ENCODE assay signal across 10 mouse cellular contexts in the genomic region with DNA sequence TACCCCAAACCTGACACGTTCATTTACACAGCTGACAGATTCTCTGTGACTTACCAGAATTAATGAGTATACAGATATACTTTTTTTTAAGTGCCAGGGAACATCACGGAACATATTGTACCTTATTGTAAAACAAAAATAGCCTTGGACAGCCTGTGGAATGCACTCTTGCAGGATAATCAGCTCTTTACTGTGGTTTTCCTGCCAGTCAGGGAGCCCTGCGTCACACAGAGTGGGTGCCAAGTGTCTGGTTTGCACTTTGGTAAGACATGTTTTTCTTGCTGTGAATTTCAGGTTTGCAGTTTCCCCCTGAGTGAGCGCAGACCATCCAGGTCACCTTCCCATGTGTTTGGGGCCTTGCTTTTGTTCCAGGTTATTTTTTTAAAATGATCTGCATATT. TPM values are rescaled to one million over a fixed set of nuclear protein-coding genes. Genes with fewer than 3 reads are reported as not detected.
DNase-seq lines count a peak whose midpoint lies in the region; ATAC-seq and TF ChIP-seq lines count a peak whose summit lies in the region.
"Had no signal": no experiment of that assay in that cellular context is flagged by ENCODE, and none has a peak within 500 bp of the region (broad histone marks: within the 10 kb centered on the region; RNA-seq: fewer than 3 reads in every experiment).

No protein-coding gene starts in this region.

- no peaks in the 10 kb centered on the region; the same call in 1 of the 2 replicates for H3K4me1 ChIP-seq in stomach, postnatal 0 days (replicated peaks; ENCODE audit: control insufficient read depth, insufficient read depth)
- H3K4me1 ChIP-seq in forebrain, embryonic 12.5 days: no peaks in the 10 kb centered on the region
- H3K4me1 ChIP-seq: neural tube, embryonic 12.5 days had no signal

- 44% methylated on average over 4 of the region's 4 CpGs for WGBS in stomach, postnatal 0 days
- 73% methylated on average over 4 of the region's 4 CpGs for WGBS in forebrain, embryonic 12.5 days

- no peaks in the 10 kb centered on the region for H3K27me3 ChIP-seq in stomach, postnatal 0 days (ENCODE audit: control insufficient read depth, insufficient read depth, low read length)
- no peaks in the 10 kb centered on the region for H3K27me3 ChIP-seq in forebrain, embryonic 12.5 days
- H3K27me3 ChIP-seq: neural tube, embryonic 12.5 days had no signal

- no peak overlapping the region for H3K4me3 ChIP-seq in stomach, postnatal 0 days (ENCODE audit: low read depth, low read length)
- no peak overlapping the region for H3K4me3 ChIP-seq in forebrain, embryonic 12.5 days (replicated peaks)
- H3K4me3 ChIP-seq: left cerebral cortex, adult 2 months; neural tube, embryonic 12.5 days had no signal

- TF ChIP-seq EP300 in stomach, postnatal 0 days (optimal IDR thresholded peaks at IDR 0.05): peak; percentile 89

- no peaks in the 10 kb centered on the region for H3K36me3 ChIP-seq in stomach, postnatal 0 days (ENCODE audit: control insufficient read depth, insufficient read depth, low read length)
- no peaks in the 10 kb centered on the region for H3K36me3 ChIP-seq in forebrain, embryonic 12.5 days (replicated peaks)
- H3K36me3 ChIP-seq: neural tube, embryonic 12.5 days had no signal

- DNase-seq in cerebellum, postnatal 10 days: peak; percentile 45 to 47
- DNase-seq in testis, postnatal 14 days (ENCODE audit: low spot score): peak; percentile 44
- DNase-seq in testis, postnatal 10 days (ENCODE audit: low spot score): no peak
- peak; percentile 45 for DNase-seq in layer of hippocampus, adult 11-12 months (ENCODE audit: low spot score)
- no peak for DNase-seq in stomach, postnatal 0 days (ENCODE audit: low spot score)

- H3K4me2 ChIP-seq in stomach, postnatal 0 days (replicated peaks; ENCODE audit: low read depth): no peak overlapping the region
- H3K4me2 ChIP-seq in forebrain, embryonic 12.5 days: no peak overlapping the region
- H3K4me2 ChIP-seq: neural tube, embryonic 12.5 days had no signal

- H3K9ac ChIP-seq in stomach, postnatal 0 days (ENCODE audit: low read length): no peak overlapping the region
- H3K9ac ChIP-seq in forebrain, embryonic 12.5 days: no peak overlapping the region
- H3K9ac ChIP-seq: neural tube, embryonic 12.5 days had no signal

- peak overlapping the region; percentile 13; the same call in 1 of the 2 replicates for H3K27ac ChIP-seq in stomach, postnatal 0 days (replicated peaks)
- H3K27ac ChIP-seq in forebrain, embryonic 12.5 days: no peak overlapping the region
- H3K27ac ChIP-seq: left cerebral cortex, adult 2 months; neural tube, embryonic 12.5 days had no signal

- no peak for TF ChIP-seq CTCF in stomach, postnatal 0 days (IDR thresholded peaks at IDR 0.05; ENCODE audit: low read depth)

- H3K9me3 ChIP-seq in stomach, postnatal 0 days (ENCODE audit: control insufficient read depth, low read length): no peaks in the 10 kb centered on the region
- H3K9me3 ChIP-seq in forebrain, embryonic 12.5 days: no peaks in the 10 kb centered on the region
- H3K9me3 ChIP-seq: neural tube, embryonic 12.5 days had no signal

- no peak for ATAC-seq in cerebellum, adult (ENCODE audit: insufficient number of reproducible peaks, low FRiP score, low TSS enrichment)
- ATAC-seq in stomach, postnatal 0 days (ENCODE audit: low FRiP score, low TSS enrichment): peak; percentile 37; the same call in 1 of the 2 replicates
- no peak for ATAC-seq in forebrain, embryonic 12.5 days (ENCODE audit: low FRiP score)
- no peak for ATAC-seq in megakaryocyte, adult 5-6 weeks (ENCODE audit: poor library complexity, severe bottlenecking)

RNA-seq across cellular contexts. Expression of a gene that starts 15.8 kb away (rescaled TPM):
- 10.5 and 10.6 TPM in 2 replicates for polyA plus RNA-seq in stomach, postnatal 0 days (2015; fragmentation: Nextera tagmentation; extraction: Ambion mirVana)
- polyA plus RNA-seq in forebrain, embryonic 12.5 days (2016; fragmentation: Nextera tagmentation; extraction: Ambion mirVana): 0.14 and 0.24 TPM in 2 replicates
- total RNA-seq in megakaryocyte, adult 5-6 weeks (2015): not detected in 2 replicates
- total RNA-seq in megakaryocyte, adult 5-6 weeks (2017): not detected in 2 replicates
- total RNA-seq: left cerebral cortex, adult 2 months had no signal

Comparison
In these comparisons a context has a peak if more than half of its experiments do, and no peak if none do; other contexts are left out.
1. DNase-seq: peak in cerebellum, postnatal 10 days (2 of 2), testis, postnatal 14 days (single experiment) and layer of hippocampus, adult 11-12 months (single experiment); none in testis, postnatal 10 days (single experiment) and stomach, postnatal 0 days (single experiment).